Mouse (Mus musculus) right cerebral cortex, adult 18-20 months (tissue): ENCODE results near the gene Phf11a.
"Not testable (repeated sequence)": the region's sequence is repeated elsewhere in the genome, so short reads cannot be mapped to it uniquely, and the experiment has no call there.

Experiments used
- DNase-seq: peaks from one replicate; pipeline ENCODE4 v3.0.0; 2022; ENCODE audit warnings: mixed read lengths

The Phf11a gene

DNA sequence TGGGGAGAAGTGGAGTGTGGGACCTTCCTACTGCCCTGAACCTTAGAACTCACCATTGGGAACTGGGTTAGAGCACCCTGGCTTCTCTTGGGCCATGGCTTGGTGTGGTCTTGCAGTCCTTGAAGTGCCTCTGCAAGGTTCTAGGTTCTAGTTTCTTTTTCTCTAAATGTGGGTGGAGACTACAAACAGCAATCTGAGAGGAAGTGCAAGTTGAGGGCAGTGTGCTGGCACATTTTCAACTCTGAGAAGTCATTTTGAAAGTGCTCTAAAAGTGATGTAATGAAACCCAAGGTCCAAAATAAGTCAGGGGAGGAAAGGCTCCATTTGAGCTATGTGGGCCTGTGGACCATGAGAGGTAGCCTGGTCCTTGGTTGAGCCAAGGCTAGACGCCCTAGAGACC is at the start of gene Phf11a:
TSS of gene Phf11a (minus strand) at position 132 of the 400 bp plus-strand sequence.
- not testable (repeated sequence) for DNase-seq

DNA sequence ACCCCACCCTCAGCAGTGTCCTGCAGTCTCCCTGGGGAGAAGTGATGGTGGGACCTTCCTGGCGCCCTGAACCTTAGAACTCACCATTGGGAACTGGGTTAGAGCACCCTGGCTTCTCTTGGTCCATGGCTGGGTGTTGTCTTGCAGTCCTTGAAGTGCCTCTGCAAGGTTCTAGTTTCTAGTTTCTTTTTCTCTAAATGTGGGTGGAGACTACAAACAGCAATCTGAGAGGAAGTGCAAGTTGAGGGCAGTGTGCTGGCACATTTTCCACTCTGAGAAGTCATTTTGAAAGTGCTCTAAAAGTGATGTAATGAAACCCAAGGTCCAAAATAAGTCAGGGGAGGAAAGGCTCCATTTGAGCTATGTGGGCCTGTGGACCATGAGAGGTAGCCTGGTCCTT is 43.9 kb upstream of the Phf11a start, which contains the start of gene Phf11b:
TSS of gene Phf11b (minus strand) at position 163 of the 400 bp plus-strand sequence.
- not testable (repeated sequence) for DNase-seq

DNA sequence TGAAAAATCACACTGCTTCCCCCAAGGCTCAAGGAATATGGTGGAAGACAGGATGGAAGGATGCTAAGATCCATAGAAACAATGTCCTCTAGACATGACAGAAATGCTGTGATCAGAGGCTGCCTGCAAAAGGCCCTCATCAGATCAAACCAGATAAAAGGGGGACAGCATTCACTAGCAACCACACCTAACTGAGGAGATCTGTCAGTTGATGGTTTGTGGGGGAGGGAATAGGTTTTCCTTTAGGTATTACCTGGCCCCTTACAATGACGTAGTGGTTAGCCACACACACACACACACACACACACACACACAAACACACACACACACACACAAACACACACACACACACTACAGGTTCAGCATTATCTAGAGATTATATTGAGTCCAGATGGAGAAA is 42.2 kb upstream of the Phf11a start:
- no peak for DNase-seq

GRCm38 (mm10) chr14:59336056-59336455 is 38.7 kb upstream of the Phf11a start:
- DNase-seq = not testable (repeated sequence)

DNA sequence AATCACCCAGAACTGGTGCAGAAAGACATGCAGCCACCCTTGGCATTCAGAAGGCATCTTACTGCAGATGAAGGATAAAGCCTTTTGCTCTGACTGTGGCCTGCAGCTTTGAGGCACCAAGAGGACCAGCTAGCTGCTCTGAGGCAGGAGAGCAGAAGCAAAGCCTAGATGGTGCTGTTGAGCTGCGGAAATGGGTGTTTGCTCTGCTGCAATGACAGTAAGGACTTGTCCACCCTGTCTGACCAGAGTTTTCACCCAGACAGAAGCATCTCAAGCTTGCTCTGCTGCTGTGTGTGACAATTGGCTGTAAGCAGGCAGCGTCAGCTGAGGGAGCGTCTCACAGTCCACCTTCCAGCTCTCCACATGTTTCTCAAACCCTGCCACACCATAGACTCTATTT is 33.2 kb upstream of the Phf11a start:
- DNase-seq = peak; percentile 33

- not testable (repeated sequence) for DNase-seq
Measured at GRCm38 (mm10) chr14:59319970-59320369, 22.6 kb upstream of the Phf11a start.

GRCm38 (mm10) chr14:59319036-59319435 is 21.7 kb upstream of the Phf11a start:
- DNase-seq = not testable (repeated sequence)

DNA sequence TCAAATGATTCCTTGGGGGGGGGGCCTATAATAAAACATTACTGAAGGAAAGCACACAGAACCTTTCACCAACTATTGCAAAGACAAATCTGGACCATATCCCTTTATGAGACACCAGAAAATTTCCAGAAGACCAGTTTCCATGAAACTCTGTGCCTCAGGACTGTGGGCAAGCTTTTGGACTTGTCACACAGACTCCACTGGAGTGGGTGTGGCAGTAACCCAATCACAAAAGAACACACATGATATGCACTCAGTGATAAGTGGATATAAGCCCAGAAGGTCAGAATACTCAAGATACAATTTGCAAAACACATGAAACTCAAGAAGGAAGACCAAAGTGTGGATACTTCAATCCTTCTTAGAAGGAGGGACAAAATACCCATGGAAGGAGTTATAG is 5.6 kb downstream of the Phf11a start:
- not testable (repeated sequence) for DNase-seq

DNA sequence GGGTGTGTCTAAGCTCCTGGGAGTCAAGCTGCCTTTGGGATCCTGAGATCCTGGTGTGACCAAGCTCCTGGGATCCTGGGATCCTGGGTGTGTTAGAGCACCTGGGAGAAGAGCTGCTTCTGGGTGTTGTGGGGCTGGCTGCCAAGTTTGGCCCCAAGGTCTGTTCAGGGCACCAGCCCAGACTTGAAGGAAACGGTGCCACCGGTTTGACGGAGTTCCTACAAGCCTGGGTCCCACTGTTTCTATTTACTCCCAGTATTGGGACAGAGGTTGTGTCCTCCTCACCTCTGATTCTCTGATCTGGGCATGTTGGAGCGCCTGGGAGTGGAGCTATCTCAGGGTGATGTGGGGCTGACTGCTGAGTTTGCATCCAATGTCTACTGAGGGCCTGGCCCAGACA is 22.4 kb downstream of the Phf11a start:
- DNase-seq = not testable (repeated sequence)

GRCm38 (mm10) chr14:59260056-59260455 is 37.3 kb downstream of the Phf11a start, which contains the start of gene Gm6904:
Gene Gm6904, minus strand, starts transcription at chr14:59260216.
- no peak for DNase-seq

GRCm38 (mm10) chr14:59255861-59256260 is 41.5 kb downstream of the Phf11a start:
- not testable (repeated sequence) for DNase-seq

DNA sequence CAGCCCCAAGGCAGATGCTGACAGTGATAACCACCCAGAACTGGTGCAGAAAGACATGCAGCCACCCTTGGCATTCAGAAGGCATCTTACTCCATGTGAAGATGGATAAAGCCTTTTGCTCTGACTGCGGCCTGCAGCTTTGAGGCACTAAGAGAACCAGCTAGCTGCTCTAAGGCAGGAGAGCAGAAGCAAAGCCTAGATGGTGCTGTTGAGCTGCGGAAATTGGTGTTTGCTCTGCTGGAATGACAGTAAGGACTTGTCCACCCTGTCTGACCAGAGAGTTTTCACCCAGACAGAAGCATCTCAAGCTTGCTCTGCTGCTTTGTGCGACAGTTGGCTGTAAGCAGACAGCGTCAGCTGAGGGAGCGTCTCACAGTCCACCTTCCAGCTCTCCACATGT is 47.0 kb downstream of the Phf11a start:
- peak; percentile 8 for DNase-seq

DNA sequence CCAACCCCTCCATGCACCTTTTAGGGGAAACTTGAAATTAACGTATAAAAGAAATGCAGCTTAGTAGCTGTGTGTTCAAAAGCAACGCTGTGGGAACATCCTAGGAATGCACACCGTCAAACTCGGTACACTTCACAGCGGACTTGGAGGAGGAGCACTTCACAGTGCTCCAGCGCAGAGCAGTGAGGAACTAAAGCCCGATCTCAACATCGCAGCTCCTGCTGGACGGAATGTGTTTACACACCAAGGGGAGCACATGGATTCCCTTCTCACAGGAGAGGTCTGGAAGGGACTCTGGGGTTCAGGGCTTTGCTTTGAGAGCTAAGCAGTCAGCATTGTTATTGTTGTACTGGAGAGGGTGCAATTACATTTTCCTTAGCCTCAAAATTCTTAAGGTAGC is 63.7 kb downstream of the Phf11a start:
- DNase-seq = no peak

DNA sequence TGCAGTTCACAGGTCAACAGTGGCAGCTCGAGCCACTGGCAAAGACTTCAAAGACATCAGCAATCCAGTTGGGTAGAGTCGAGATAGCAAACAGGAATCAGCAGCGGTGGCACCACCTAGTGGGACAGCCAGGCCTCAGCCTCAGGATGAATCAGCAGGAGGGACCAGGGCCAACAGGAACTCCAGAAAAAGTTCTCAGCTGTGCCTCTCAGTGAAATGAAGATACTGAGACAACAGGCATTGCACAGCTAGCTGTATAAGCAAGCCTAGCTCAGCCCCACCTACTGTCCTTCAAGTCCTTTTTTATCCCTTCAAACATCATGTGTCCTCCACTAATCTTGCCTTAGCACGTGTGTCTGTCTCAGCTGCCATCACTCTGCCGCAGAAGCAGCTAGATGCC is 65.3 kb downstream of the Phf11a start:
- peak; percentile 18 for DNase-seq

DNA sequence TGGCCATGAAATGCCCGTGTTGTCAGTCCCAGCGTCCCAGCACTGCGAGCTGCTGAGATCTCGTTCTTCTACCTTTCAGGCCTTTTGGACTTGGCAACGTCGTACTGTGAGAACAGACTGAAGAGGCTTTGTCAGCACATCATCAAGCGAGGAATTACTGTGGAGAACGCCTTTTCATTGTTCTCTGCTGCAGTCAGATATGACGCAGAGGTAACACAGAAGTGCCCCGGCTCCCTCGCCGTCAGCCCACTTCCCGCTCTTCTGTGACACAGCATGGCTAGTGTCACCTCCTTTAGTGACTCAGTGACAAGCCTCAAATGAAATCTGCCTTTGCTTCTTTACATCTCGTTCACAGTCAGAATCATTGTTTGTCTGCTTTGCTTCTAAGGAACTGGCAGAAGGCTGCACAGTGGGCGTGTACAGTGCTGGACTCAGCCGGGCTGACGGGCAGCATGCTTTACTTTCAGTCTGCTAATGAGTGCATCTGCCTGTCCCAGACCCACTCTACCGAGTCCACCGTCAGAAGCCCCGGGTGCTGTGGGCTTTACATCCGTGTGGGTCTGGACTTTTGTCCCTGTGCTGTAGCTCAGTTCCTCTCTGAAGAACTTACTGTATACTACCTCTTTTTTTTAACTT is 66.9 kb downstream of the Phf11a start:
- peak; percentile 4 for DNase-seq

DNA sequence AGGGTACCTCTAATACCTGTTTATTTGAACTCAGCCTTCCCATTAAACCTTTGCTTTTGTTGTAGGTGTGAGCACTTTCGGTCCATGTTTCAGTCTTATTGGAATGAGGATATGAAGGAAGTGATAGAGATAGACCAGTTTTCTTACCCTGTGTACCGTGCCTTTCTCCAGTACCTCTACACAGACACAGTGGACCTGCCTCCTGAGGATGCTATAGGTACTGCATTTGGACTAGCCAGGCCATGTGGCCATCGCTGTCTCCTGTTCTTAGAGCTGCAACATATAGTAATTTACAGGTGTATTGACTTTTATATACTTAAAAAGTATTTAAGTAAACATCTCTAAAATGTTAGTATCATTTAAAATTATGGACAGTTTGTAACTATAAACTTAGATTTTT is 67.5 kb downstream of the Phf11a start:
- no peak for DNase-seq
